Mouse (Mus musculus) heart, adult 2 months (tissue): ENCODE results near the gene Fut7.

Experiments
- CTCF ChIP-seq: fragments of 200-600 bp; IDR thresholded peaks from 2 replicates; pipeline ENCODE4 v1.8.1; 2022; ENCODE audit warnings: antibody characterized with exemption, mild to moderate bottlenecking, moderate library complexity
- EP300 ChIP-seq: fragments of 200-500 bp; IDR thresholded peaks from 2 replicates; pipeline ENCODE4 v1.6.1; 2011; ENCODE audit warnings: low read depth, low read length, control low read depth; ENCODE audit not compliant: insufficient read depth
- POLR2A ChIP-seq: fragments of 200-500 bp; IDR thresholded peaks from 2 replicates; pipeline ENCODE4 v1.6.1; 2011; ENCODE audit warnings: mild to moderate bottlenecking, low read depth, low read length, control low read depth; ENCODE audit not compliant: insufficient read depth

DNA sequence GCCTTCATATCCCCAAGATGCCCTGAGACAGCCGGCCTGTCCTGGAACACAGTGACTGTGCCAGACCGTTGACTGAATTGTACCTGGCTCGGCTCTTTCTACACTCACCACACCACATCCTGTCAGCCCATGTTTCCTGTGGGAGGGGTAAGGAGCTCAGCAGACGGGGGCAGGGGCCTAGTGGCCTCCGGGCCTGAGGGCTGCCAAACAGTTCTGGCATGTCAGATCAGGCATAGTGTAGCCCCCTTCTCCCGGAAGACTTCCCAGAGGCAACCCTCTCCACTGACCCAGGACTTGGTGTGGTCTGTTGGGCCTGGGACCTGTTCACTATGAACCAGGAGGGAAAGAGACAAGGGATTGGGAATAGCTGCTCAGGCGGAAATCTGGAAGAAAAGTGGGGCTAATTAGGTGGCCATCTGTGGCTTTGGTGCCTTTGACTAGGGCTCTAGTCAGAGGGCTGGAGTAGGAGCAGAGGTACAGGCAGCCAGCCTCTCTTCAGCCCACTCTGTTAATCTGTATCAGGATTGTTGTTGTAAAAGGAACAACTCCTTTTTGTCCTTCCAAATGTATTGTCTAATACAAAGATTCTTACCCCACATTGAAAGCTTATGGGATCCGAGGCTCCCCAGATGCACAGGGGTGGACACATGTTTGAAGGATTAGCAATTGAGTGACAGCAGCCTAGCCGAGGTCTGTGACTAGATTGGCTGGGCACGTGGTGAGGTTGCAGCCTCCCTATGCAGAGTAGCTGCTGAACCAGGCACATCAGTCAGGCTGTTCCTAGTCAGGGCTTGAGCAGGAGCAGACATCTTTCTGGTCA lies 43.0 kb downstream of the Fut7 start:
- TF ChIP-seq CTCF (no peak), POLR2A (no peak), EP300 (no peak)
